Comparison of ENCODE assay signal across 19 mouse cellular contexts in genomic region chr2:164418308-164418875, GRCm38 (mm10). TPM values are rescaled to one million over a fixed set of nuclear protein-coding genes. Genes with fewer than 3 reads are reported as not detected.
DNase-seq lines count a peak whose midpoint lies in the region; ATAC-seq and TF ChIP-seq lines count a peak whose summit lies in the region.
"Had no signal": no experiment of that assay in that cellular context is flagged by ENCODE, and none has a peak within 500 bp of the region (broad histone marks: within the 10 kb centered on the region; RNA-seq: fewer than 3 reads in every experiment).

No protein-coding gene starts in this region.

- TF ChIP-seq POLR2A in spleen, adult 2 months (IDR thresholded peaks at IDR 0.05; ENCODE audit: low read depth, low read length) = no peak

- H3K27me3 ChIP-seq in spleen, adult 2 months (ENCODE audit: control insufficient read depth, insufficient read depth, low read length) = no peaks in the 10 kb centered on the region
- H3K27me3 ChIP-seq in kidney, embryonic 16.5 days (ENCODE audit: insufficient read depth, low read length) = 0 out of 2 replicates have a peak, but pooled peaks cover 6% of the 10 kb centered on the region

- ATAC-seq in kidney, embryonic 16.5 days (ENCODE audit: low FRiP score, low TSS enrichment) = no peak
- ATAC-seq: activated CD4-positive, CD25-positive, alpha-beta regulatory T cell, adult 4 months had no signal

- H3K4me2 ChIP-seq in kidney, embryonic 16.5 days (replicated peaks; ENCODE audit: low read depth, low read length) = no peak overlapping the region
- H3K4me2 ChIP-seq: heart, embryonic 11.5 days; hindbrain, embryonic 15.5 days; limb, embryonic 12.5 days; neural tube, embryonic 12.5 days had no signal

- no peak overlapping the region for H3K9ac ChIP-seq in kidney, embryonic 16.5 days (replicated peaks; ENCODE audit: low read length)
- H3K9ac ChIP-seq: hindbrain, embryonic 15.5 days; limb, embryonic 12.5 days; neural tube, embryonic 12.5 days had no signal

- no peak for DNase-seq in spleen, adult 2 months (ENCODE audit: low read depth in 1 of 2, low spot score in 2 of 2)
- no peak for DNase-seq in spleen, postnatal 4 days (ENCODE audit: low spot score in 2 of 2)
- peak; percentile 75 for DNase-seq in kidney, adult 11 months
- no peak for DNase-seq in urinary bladder, postnatal 14 days (ENCODE audit: low spot score)
- DNase-seq in ovary, adult 18-20 months (ENCODE audit: low spot score) = no peak
- no peak for DNase-seq in adipocyte (ENCODE audit: low spot score)
- DNase-seq: cerebellum, adult 9-10 months; gastrocnemius, postnatal 14 days; layer of hippocampus, adult 9-11 months; lung, postnatal 14 days; right cerebral cortex, postnatal 4 days; thymus, adult 2 months had no signal

- no peaks in the 10 kb centered on the region for H3K36me3 ChIP-seq in spleen, adult 2 months (ENCODE audit: control insufficient read depth, insufficient read depth, low read length)
- H3K36me3 ChIP-seq in kidney, embryonic 16.5 days (ENCODE audit: insufficient read depth, low read length) = peaks cover 2% of the 10 kb centered on the region; the same call in 1 of the 2 replicates
- H3K36me3 ChIP-seq: hindbrain, embryonic 15.5 days; neural tube, embryonic 12.5 days had no signal

- no peaks in the 10 kb centered on the region for H3K9me3 ChIP-seq in kidney, embryonic 16.5 days (ENCODE audit: low read length)
- H3K9me3 ChIP-seq: hindbrain, embryonic 15.5 days; limb, embryonic 12.5 days; megakaryocyte, embryonic 14.5 days; neural tube, embryonic 12.5 days had no signal

- WGBS in spleen, adult 2 months = 20% methylated on average over 3 of the region's 3 CpGs
- 22% methylated on average over 3 of the region's 3 CpGs for WGBS in kidney, embryonic 16.5 days

- peak overlapping the region; percentile 2; the same call in 1 of the 2 replicates for H3K27ac ChIP-seq in spleen, adult 2 months (ENCODE audit: insufficient read depth, low read length)
- H3K27ac ChIP-seq in kidney, embryonic 16.5 days (ENCODE audit: low read length) = peak overlapping the region; percentile 64; the same call in 1 of the 2 replicates
- H3K27ac ChIP-seq: hindbrain, embryonic 15.5 days; limb, embryonic 12.5 days; neural tube, embryonic 12.5 days had no signal

- no peak for TF ChIP-seq CTCF in spleen, adult 2 months (IDR thresholded peaks at IDR 0.05; ENCODE audit: extremely low read depth, insufficient read depth, insufficient read length, insufficient replicate concordance)

- peaks cover 30% of the 10 kb centered on the region for H3K4me1 ChIP-seq in spleen, adult 2 months (ENCODE audit: control insufficient read depth, insufficient read depth, insufficient read length)
- peaks cover 17% of the 10 kb centered on the region; the same call in 1 of the 2 replicates for H3K4me1 ChIP-seq in kidney, embryonic 16.5 days (ENCODE audit: insufficient read depth, low read length)
- H3K4me1 ChIP-seq: neural tube, embryonic 12.5 days had no signal

- no peak overlapping the region for H3K4me3 ChIP-seq in spleen, adult 2 months (ENCODE audit: extremely low read depth, insufficient read depth, insufficient read length)
- H3K4me3 ChIP-seq in kidney, embryonic 16.5 days (ENCODE audit: low read length) = no peak overlapping the region
- H3K4me3 ChIP-seq: hindbrain, embryonic 15.5 days; limb, embryonic 12.5 days; megakaryocyte, embryonic 14.5 days; neural tube, embryonic 12.5 days had no signal

RNA-seq across cellular contexts. Expression of gene Matn4, which starts 13.4 kb away (rescaled TPM):
- polyA plus RNA-seq in spleen, adult 2 months (2012; rRNA removed) = 0.82 and 1.2 TPM in 2 replicates
- 0.75 and 2.0 TPM in 2 replicates for polyA plus RNA-seq in kidney, embryonic 16.5 days (2015; fragmentation: Nextera tagmentation; extraction: Ambion mirVana)

RNA-seq across cellular contexts. Expression of gene Rbpjl, which starts 15.5 kb away (rescaled TPM):
- 19.0 and 39.4 TPM in 2 replicates for polyA plus RNA-seq in spleen, adult 2 months (2012; rRNA removed)
- polyA plus RNA-seq in kidney, embryonic 16.5 days (2015; fragmentation: Nextera tagmentation; extraction: Ambion mirVana) = 0.06 and 0.29 TPM in 2 replicates
- polyA plus RNA-seq: activated CD4-positive, CD25-positive, alpha-beta regulatory T cell, adult 4 months had no signal

RNA-seq across cellular contexts. Expression of gene Sdc4, which starts 25.3 kb away (rescaled TPM):
- polyA plus RNA-seq in spleen, adult 2 months (2012; rRNA removed) = 21.0 and 25.0 TPM in 2 replicates
- 204 and 209 TPM in 2 replicates for polyA plus RNA-seq in kidney, embryonic 16.5 days (2015; fragmentation: Nextera tagmentation; extraction: Ambion mirVana)

RNA-seq across cellular contexts. Expression of gene Slpi, which starts 29.5 kb away (rescaled TPM):
- polyA plus RNA-seq in spleen, adult 2 months (2012; rRNA removed) = 33.5 and 77.7 TPM in 2 replicates
- 0.41 and 1.00 TPM in 2 replicates for polyA plus RNA-seq in kidney, embryonic 16.5 days (2015; fragmentation: Nextera tagmentation; extraction: Ambion mirVana)
- polyA plus RNA-seq: neural tube, embryonic 12.5 days had no signal

RNA-seq across cellular contexts. Expression of gene Sys1, which starts 38.4 kb away (rescaled TPM):
- 111 and 172 TPM in 2 replicates for polyA plus RNA-seq in spleen, adult 2 months (2012; rRNA removed)
- 65.9 and 67.0 TPM in 2 replicates for polyA plus RNA-seq in kidney, embryonic 16.5 days (2015; fragmentation: Nextera tagmentation; extraction: Ambion mirVana)

Comparison
In these comparisons a context has a peak if more than half of its experiments do, and no peak if none do; other contexts are left out.
1. RNA of gene Rbpjl, which starts 15.5 kb away (polyA plus RNA-seq): 19.0 to 39.4 TPM in spleen, adult 2 months; 0.06 to 0.29 TPM in kidney, embryonic 16.5 days; every median in the first group is over 10 times any median in the second.